Mouse (Mus musculus): ENCODE data around the gene Zscan22. TPM values are rescaled to one million over a fixed set of nuclear protein-coding genes. Genes with fewer than 3 reads are reported as not detected.
A peak's percentile ranks its signal among the peaks of the same experiment; 100 is the strongest.
"Not testable (repeated sequence)": the region's sequence is repeated elsewhere in the genome, so short reads cannot be mapped to it uniquely, and the experiment has no call there.

Gene Zscan22
- total RNA-seq (2022), result 1 to 10 TPM; 3.2 to 3.7 (median 3.4) TPM

GRCm38 (mm10) chr7:12897655-12898410, at the start of gene Zscan22:
TSS of gene Zscan22 (plus strand) at chr7:12897815.
- peak; percentile 88 to 91 for DNase-seq (ENCODE audit: low spot score in 2 of 2)

GRCm38 (mm10) chr7:12874301-12874700, 23.3 kb upstream of the Zscan22 start:
- DNase-seq (ENCODE audit: low spot score in 2 of 2), result no peak

- no peak for DNase-seq (ENCODE audit: low spot score in 2 of 2)
Observed at GRCm38 (mm10) chr7:12880036-12880435, 17.6 kb upstream of the Zscan22 start.

GRCm38 (mm10) chr7:12880497-12880896, 17.1 kb upstream of the Zscan22 start:
- DNase-seq (ENCODE audit: low spot score in 2 of 2), result not testable (repeated sequence)

GRCm38 (mm10) chr7:12880911-12881660, 16.5 kb upstream of the Zscan22 start, which contains the start of gene Zfp128:
TSS of gene Zfp128 (plus strand) at chr7:12881177.
- peak; percentile 89 to 91 for DNase-seq (ENCODE audit: low spot score in 2 of 2)

- DNase-seq (ENCODE audit: low spot score in 2 of 2), result no peak
Observed at GRCm38 (mm10) chr7:12886563-12887266, 10.9 kb upstream of the Zscan22 start.

- no peak for DNase-seq (ENCODE audit: low spot score in 2 of 2)
Observed at GRCm38 (mm10) chr7:12887585-12887984, 10.0 kb upstream of the Zscan22 start.

GRCm38 (mm10) chr7:12890928-12891327, 6.7 kb upstream of the Zscan22 start:
- no peak for DNase-seq (ENCODE audit: low spot score in 2 of 2)

- no peak for DNase-seq (ENCODE audit: low spot score in 2 of 2)
Observed at GRCm38 (mm10) chr7:12891334-12891733, 6.3 kb upstream of the Zscan22 start.

- no peak for DNase-seq (ENCODE audit: low spot score in 2 of 2)
Observed at GRCm38 (mm10) chr7:12901517-12901916, 3.9 kb downstream of the Zscan22 start.

- DNase-seq (ENCODE audit: low spot score in 2 of 2), result no peak
Observed at GRCm38 (mm10) chr7:12903623-12904022, 6.0 kb downstream of the Zscan22 start.

GRCm38 (mm10) chr7:12905146-12905545, 7.5 kb downstream of the Zscan22 start:
- no peak for DNase-seq (ENCODE audit: low spot score in 2 of 2)

GRCm38 (mm10) chr7:12909498-12909962, 11.9 kb downstream of the Zscan22 start:
- DNase-seq (ENCODE audit: low spot score in 2 of 2), result peak; percentile 62 to 68

- peak; percentile 14 to 33 for DNase-seq (ENCODE audit: low spot score in 2 of 2)
Observed at GRCm38 (mm10) chr7:12910181-12910668, 12.6 kb downstream of the Zscan22 start.

GRCm38 (mm10) chr7:12913556-12913955, 15.9 kb downstream of the Zscan22 start:
- no peak for DNase-seq (ENCODE audit: low spot score in 2 of 2)

GRCm38 (mm10) chr7:12920495-12920894, 22.9 kb downstream of the Zscan22 start:
- not testable (repeated sequence) for DNase-seq (ENCODE audit: low spot score in 2 of 2)

GRCm38 (mm10) chr7:12921318-12921704, 23.7 kb downstream of the Zscan22 start:
- DNase-seq (ENCODE audit: low spot score in 2 of 2), result no peak

GRCm38 (mm10) chr7:12921705-12922465, 24.3 kb downstream of the Zscan22 start, which contains the start of gene Rps5:
TSS of gene Rps5 (plus strand) at chr7:12922290.
- DNase-seq (ENCODE audit: low spot score in 2 of 2), result peak; percentile 96 to 99

GRCm38 (mm10) chr7:12922729-12923128, 25.1 kb downstream of the Zscan22 start:
- DNase-seq (ENCODE audit: low spot score in 2 of 2), result no peak

- no peak for DNase-seq (ENCODE audit: low spot score in 2 of 2)
Observed at GRCm38 (mm10) chr7:12926316-12926715, 28.7 kb downstream of the Zscan22 start.
